Mouse (Mus musculus): Measurements from ENCODE around the gene Il2ra. TPM values are rescaled to one million over a fixed set of nuclear protein-coding genes. Genes with fewer than 3 reads are reported as not detected.

The Il2ra gene
- polyA plus RNA-seq, 1 experiment from 2014 or later: not detected

- Histone ChIP-seq H3K36me3 (no peaks in the 10 kb centered on the region), H3K9ac (replicated peaks) (no peak overlapping the region), H3K4me3 (no peak overlapping the region), H3K27ac (replicated peaks) (no peak overlapping the region), H3K9me3 (no peaks in the 10 kb centered on the region), H3K4me1 (no peaks in the 10 kb centered on the region), H3K4me2 (replicated peaks) (no peak overlapping the region), H3K27me3 (no peaks in the 10 kb centered on the region)
- 85% methylated on average over 4 of the region's 4 CpGs for WGBS
- no peak for ATAC-seq (replicated peaks)
Measured at GRCm38 (mm10) chr2:11686512-11686911, 43.9 kb downstream of the Il2ra start.

GRCm38 (mm10) chr2:11687436-11687835 is 44.8 kb downstream of the Il2ra start:
- WGBS: 22% methylated on average over 3 of the region's 3 CpGs
- no peaks in the 10 kb centered on the region for H3K9me3 ChIP-seq
- H3K27ac ChIP-seq (replicated peaks): no peak overlapping the region
- H3K4me1 ChIP-seq: no peaks in the 10 kb centered on the region
- H3K27me3 ChIP-seq: no peaks in the 10 kb centered on the region
- no peaks in the 10 kb centered on the region for H3K36me3 ChIP-seq
- H3K4me3 ChIP-seq: no peak overlapping the region
- no peak for ATAC-seq (replicated peaks)
- no peak overlapping the region for H3K4me2 ChIP-seq (replicated peaks)
- no peak overlapping the region for H3K9ac ChIP-seq (replicated peaks)

GRCm38 (mm10) chr2:11690201-11690890 is 47.7 kb downstream of the Il2ra start:
- 74% methylated on average over 8 of the region's 8 CpGs for WGBS
- Histone ChIP-seq H3K4me1 (no peaks in the 10 kb centered on the region), H3K9me3 (no peaks in the 10 kb centered on the region), H3K36me3 (no peaks in the 10 kb centered on the region), H3K27me3 (no peaks in the 10 kb centered on the region), H3K9ac (replicated peaks) (no peak overlapping the region), H3K27ac (replicated peaks) (no peak overlapping the region), H3K4me2 (replicated peaks) (no peak overlapping the region), H3K4me3 (no peak overlapping the region)
- ATAC-seq (replicated peaks): no peak

- no peak overlapping the region for H3K4me2 ChIP-seq (replicated peaks)
- H3K4me3 ChIP-seq: no peak overlapping the region
- no peak overlapping the region for H3K9ac ChIP-seq (replicated peaks)
- no peaks in the 10 kb centered on the region for H3K27me3 ChIP-seq
- no peak overlapping the region for H3K27ac ChIP-seq (replicated peaks)
- no peak for ATAC-seq (replicated peaks)
- H3K4me1 ChIP-seq: no peaks in the 10 kb centered on the region
- no peaks in the 10 kb centered on the region for H3K9me3 ChIP-seq
- H3K36me3 ChIP-seq: no peaks in the 10 kb centered on the region
- 90% methylated on average over 4 of the region's 4 CpGs for WGBS
Measured at GRCm38 (mm10) chr2:11693352-11693751, 50.7 kb downstream of the Il2ra start.

GRCm38 (mm10) chr2:11694104-11694503 is 51.5 kb downstream of the Il2ra start:
- no peak overlapping the region for H3K27ac ChIP-seq (replicated peaks)
- H3K4me2 ChIP-seq (replicated peaks): no peak overlapping the region
- no peak overlapping the region for H3K9ac ChIP-seq (replicated peaks)
- no peak for ATAC-seq (replicated peaks)
- no peaks in the 10 kb centered on the region for H3K4me1 ChIP-seq
- WGBS: 93% methylated on average over 2 of the region's 2 CpGs
- H3K27me3 ChIP-seq: no peaks in the 10 kb centered on the region
- H3K36me3 ChIP-seq: no peaks in the 10 kb centered on the region
- no peaks in the 10 kb centered on the region for H3K9me3 ChIP-seq
- H3K4me3 ChIP-seq: no peak overlapping the region

DNA sequence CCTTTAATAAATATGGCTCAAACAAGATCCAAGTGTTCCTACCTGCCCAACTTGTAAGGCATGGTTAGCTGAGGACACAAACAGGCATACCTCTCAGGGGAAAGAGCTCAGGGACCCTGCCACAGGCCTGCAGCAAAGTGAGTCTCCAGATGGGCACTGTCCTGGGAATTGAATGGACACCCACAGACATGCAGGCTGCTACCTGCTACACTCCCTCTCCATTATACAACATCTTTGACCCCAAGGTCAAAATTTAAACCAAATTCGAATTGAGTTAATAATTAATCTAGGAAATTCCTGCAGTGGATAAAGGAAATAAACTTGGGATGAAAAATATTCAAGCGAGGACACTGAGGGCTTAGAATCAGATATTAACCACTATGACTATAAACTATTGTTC is 53.3 kb downstream of the Il2ra start:
- no peak overlapping the region for H3K9ac ChIP-seq (replicated peaks)
- ATAC-seq (replicated peaks): no peak
- no peak overlapping the region for H3K4me3 ChIP-seq
- H3K4me2 ChIP-seq (replicated peaks): no peak overlapping the region
- no peaks in the 10 kb centered on the region for H3K36me3 ChIP-seq
- H3K27ac ChIP-seq (replicated peaks): no peak overlapping the region
- no peaks in the 10 kb centered on the region for H3K9me3 ChIP-seq
- no peaks in the 10 kb centered on the region for H3K4me1 ChIP-seq
- 69% methylated on average over 2 of the region's 2 CpGs for WGBS
- H3K27me3 ChIP-seq: no peaks in the 10 kb centered on the region

DNA sequence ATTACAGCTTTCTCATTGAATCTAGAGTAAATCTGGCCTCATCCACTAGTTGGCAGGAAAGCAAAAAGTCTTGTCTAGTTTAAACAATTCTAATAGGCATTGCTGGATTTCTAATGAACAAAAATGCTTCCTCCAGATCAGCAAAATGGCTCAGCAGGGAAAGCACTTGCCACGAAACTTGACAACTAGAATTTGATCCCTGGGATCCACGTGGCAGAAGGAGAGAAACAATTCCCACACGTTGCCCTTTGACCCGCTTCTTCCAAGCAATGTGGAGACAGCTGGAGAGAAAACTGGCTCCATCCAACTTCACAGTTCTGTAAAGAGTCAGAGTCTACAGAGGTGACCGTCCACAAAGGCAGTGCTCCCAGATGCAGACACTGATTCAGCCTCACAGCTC is 56.4 kb downstream of the Il2ra start:
- Histone ChIP-seq H3K4me1 (no peaks in the 10 kb centered on the region), H3K4me3 (no peak overlapping the region), H3K9me3 (no peaks in the 10 kb centered on the region), H3K9ac (replicated peaks) (no peak overlapping the region), H3K36me3 (no peaks in the 10 kb centered on the region), H3K4me2 (replicated peaks) (no peak overlapping the region), H3K27me3 (no peaks in the 10 kb centered on the region), H3K27ac (replicated peaks) (no peak overlapping the region)
- WGBS: 69% methylated on average over 5 of the region's 5 CpGs
- no peak for ATAC-seq (replicated peaks)

- 78% methylated on average over 2 of the region's 2 CpGs for WGBS
- Histone ChIP-seq H3K9ac (replicated peaks) (no peak overlapping the region), H3K4me3 (no peak overlapping the region), H3K9me3 (no peaks in the 10 kb centered on the region), H3K27me3 (no peaks in the 10 kb centered on the region), H3K27ac (replicated peaks) (no peak overlapping the region), H3K4me2 (replicated peaks) (no peak overlapping the region), H3K4me1 (no peaks in the 10 kb centered on the region), H3K36me3 (no peaks in the 10 kb centered on the region)
- ATAC-seq (replicated peaks): no peak
Measured at GRCm38 (mm10) chr2:11699905-11700304, 57.3 kb downstream of the Il2ra start.

DNA sequence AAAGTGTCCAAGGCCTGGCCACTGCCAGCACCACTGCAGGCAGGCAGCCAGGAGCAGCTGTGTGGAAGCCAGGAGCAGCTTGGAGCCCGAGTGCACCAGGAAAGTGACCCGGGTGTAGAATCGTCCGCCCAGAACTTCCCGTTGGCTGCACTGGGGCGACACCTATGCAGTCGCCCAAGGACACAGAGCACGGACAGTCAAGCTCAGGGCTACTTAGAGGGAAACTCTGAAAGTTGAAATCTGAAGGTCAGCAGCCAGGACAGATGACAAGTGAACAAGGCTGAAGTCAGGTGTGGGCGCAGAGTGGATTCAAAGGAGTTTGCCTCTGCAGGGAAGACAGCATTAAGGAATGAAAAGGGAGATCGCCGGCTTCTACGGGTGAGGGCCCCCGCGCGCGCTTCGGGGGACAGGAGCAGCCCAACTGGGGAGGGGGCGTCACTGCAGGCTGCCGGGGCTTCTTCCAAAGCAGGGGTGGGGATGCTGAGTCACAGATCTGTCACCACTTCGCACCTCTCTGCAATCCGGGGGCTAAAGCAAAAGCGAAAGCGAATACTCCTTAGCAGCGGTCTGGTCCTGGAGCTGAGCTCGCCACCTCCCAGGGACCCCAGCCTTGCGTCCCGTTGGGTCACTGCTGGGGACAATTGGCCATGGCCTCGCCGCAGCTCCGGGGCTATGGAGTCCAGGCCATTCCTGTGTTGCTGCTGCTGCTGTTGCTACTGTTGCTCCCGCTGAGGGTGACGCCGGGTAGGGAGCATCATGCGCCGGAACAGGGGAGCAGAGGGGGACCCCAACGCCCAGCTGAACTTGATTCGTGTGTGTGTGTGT is 62.8 kb downstream of the Il2ra start, which contains the start of gene Il15ra:
Gene Il15ra (plus strand): TSS at position 90 of the 825 bp plus-strand sequence.
- H3K4me2 ChIP-seq (replicated peaks): peak within 1 kb of the TSS; percentile 99
- H3K4me3 ChIP-seq: peak within 1 kb of the TSS; percentile 58
- H3K9me3 ChIP-seq: no peaks in the 10 kb centered on the region
- no peaks in the 10 kb centered on the region for H3K36me3 ChIP-seq
- H3K4me1 ChIP-seq: peaks cover 16% of the 10 kb centered on the region
- H3K27ac ChIP-seq (replicated peaks): no peak within 1 kb of the TSS
- H3K9ac ChIP-seq (replicated peaks): peak within 1 kb of the TSS; percentile 62
- under 1% methylated on average over 37 of the region's 37 CpGs for WGBS
- peaks cover 12% of the 10 kb centered on the region for H3K27me3 ChIP-seq
- peak; percentile 73 for ATAC-seq (replicated peaks)

DNA sequence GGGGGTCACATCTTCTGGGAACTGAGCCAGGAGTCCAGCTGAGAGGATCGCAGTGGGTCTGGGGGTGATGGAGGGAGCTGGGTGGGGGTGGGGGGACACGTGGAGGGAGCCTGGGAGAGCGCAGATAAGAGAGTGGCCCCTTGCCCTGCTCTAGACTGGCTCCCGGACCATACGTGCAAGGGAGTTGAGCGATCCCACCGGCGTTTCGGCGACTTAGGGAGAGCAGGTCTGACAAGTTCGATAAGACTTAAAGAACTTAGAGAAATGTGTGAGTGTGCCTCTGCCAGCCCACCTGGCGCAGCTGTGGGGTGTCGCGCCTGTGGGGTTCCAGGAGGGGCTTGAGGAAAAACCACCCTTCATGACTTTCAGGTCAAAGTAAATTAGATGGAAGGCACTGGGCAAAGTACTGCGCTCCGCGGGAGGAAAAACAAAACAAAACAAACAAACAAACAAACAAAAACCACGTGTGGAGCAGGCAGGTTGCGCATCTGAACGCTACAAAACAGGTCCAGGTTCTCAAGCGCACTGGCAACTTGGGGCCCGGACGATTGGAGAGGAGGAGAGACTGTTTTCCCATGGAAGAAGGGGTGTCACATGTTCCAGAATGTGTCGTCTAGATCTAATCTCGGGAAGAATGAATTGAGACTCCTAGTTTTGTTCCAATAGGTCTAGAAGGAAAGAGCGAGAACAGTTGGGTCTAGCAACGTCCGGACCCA is 63.6 kb downstream of the Il2ra start:
- H3K9me3 ChIP-seq: no peaks in the 10 kb centered on the region
- WGBS: 4% methylated on average over 28 of the region's 28 CpGs
- no peaks in the 10 kb centered on the region for H3K36me3 ChIP-seq
- H3K4me2 ChIP-seq (replicated peaks): peak overlapping the region; percentile 99
- H3K27me3 ChIP-seq: peaks cover 12% of the 10 kb centered on the region
- peak; percentile 57 for ATAC-seq (replicated peaks)
- H3K9ac ChIP-seq (replicated peaks): peak overlapping the region; percentile 62
- H3K4me1 ChIP-seq: peaks cover 16% of the 10 kb centered on the region
- peak overlapping the region; percentile 58 for H3K4me3 ChIP-seq
- no peak overlapping the region for H3K27ac ChIP-seq (replicated peaks)

GRCm38 (mm10) chr2:11706746-11707065 is 64.1 kb downstream of the Il2ra start:
- WGBS: 32% methylated on average over 6 of the region's 6 CpGs
- Histone ChIP-seq H3K4me1 (peaks cover 16% of the 10 kb centered on the region), H3K36me3 (no peaks in the 10 kb centered on the region), H3K9ac (replicated peaks) (no peak overlapping the region), H3K9me3 (no peaks in the 10 kb centered on the region), H3K4me3 (no peak overlapping the region; the same call in 1 of the 2 replicates), H3K27me3 (peaks cover 12% of the 10 kb centered on the region), H3K4me2 (replicated peaks) (peak overlapping the region; percentile 99), H3K27ac (replicated peaks) (no peak overlapping the region)
- ATAC-seq (replicated peaks): no peak

DNA sequence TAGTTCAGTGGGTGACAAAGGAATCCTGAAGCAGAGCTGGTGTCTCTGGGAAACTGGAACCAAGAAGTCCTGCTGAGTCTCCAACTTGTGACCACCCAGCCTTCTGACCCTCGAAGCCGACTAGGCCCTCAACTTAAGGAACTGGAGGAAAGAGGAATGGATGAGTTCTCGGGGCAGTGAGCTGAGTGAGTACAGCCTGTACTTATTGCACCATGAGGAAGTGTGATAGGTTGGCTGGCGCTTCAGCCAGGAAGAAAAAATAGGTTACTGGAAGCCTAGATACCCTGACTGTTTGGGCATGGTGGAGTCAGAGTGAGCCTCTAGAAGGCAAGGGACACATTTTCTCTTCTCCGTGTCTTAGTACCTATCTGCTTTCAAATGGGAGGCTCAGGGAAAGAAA is 65.9 kb downstream of the Il2ra start:
- Histone ChIP-seq H3K27me3 (peaks cover 12% of the 10 kb centered on the region), H3K4me2 (replicated peaks) (no peak overlapping the region), H3K9me3 (no peaks in the 10 kb centered on the region), H3K4me1 (peaks cover 16% of the 10 kb centered on the region), H3K36me3 (no peaks in the 10 kb centered on the region), H3K4me3 (no peak overlapping the region), H3K9ac (replicated peaks) (no peak overlapping the region), H3K27ac (replicated peaks) (no peak overlapping the region)
- 87% methylated on average over 5 of the region's 5 CpGs for WGBS
- ATAC-seq (replicated peaks): no peak

Data from forebrain, embryonic 15.5 days (tissue).